ENCODE assay signal across 18 mouse cellular contexts in genomic region chr12:119398046-119398659, GRCm38 (mm10).
"Had no signal": no experiment of that assay in that cellular context is flagged by ENCODE, and none has a peak within 500 bp of the region (broad histone marks: within the 10 kb centered on the region; RNA-seq: fewer than 3 reads in every experiment).

No protein-coding gene starts in this region.

- H3K4me2 ChIP-seq: kidney, embryonic 15.5 days; limb, embryonic 13.5 days; liver, embryonic 13.5 days; midbrain, embryonic 12.5 days; midbrain, embryonic 15.5 days; neural tube, embryonic 13.5 days had no signal

- H3K27ac ChIP-seq: kidney, embryonic 15.5 days; limb, embryonic 10.5 days; limb, embryonic 13.5 days; liver, embryonic 13.5 days; macrophage; midbrain, embryonic 12.5 days; midbrain, embryonic 15.5 days; neural tube, embryonic 13.5 days had no signal

- ATAC-seq: midbrain, embryonic 15.5 days had no signal

- H3K4me3 ChIP-seq: kidney, embryonic 15.5 days; limb, embryonic 10.5 days; limb, embryonic 13.5 days; liver, embryonic 13.5 days; midbrain, embryonic 12.5 days; midbrain, embryonic 15.5 days; myocyte; neural tube, embryonic 13.5 days had no signal

- H3K4me1 ChIP-seq: kidney, embryonic 15.5 days; limb, embryonic 10.5 days; limb, embryonic 13.5 days; liver, embryonic 13.5 days; midbrain, embryonic 12.5 days; midbrain, embryonic 15.5 days; neural tube, embryonic 13.5 days had no signal

- H3K36me3 ChIP-seq: kidney, embryonic 15.5 days; limb, embryonic 10.5 days; limb, embryonic 13.5 days; liver, embryonic 13.5 days; midbrain, embryonic 12.5 days; midbrain, embryonic 15.5 days; neural tube, embryonic 13.5 days had no signal

- H3K27me3 ChIP-seq: kidney, embryonic 15.5 days; limb, embryonic 13.5 days; liver, embryonic 13.5 days; midbrain, embryonic 12.5 days; midbrain, embryonic 15.5 days; neural tube, embryonic 13.5 days had no signal

- H3K9me3 ChIP-seq: kidney, embryonic 15.5 days; limb, embryonic 10.5 days; limb, embryonic 13.5 days; liver, embryonic 13.5 days; midbrain, embryonic 12.5 days; midbrain, embryonic 15.5 days; neural tube, embryonic 13.5 days had no signal

- H3K9ac ChIP-seq: kidney, embryonic 15.5 days; limb, embryonic 13.5 days; liver, embryonic 13.5 days; midbrain, embryonic 12.5 days; midbrain, embryonic 15.5 days; neural tube, embryonic 13.5 days had no signal

- DNase-seq: kidney, adult 11 months; kidney, adult 8-10 months; kidney, postnatal 10 days; kidney, postnatal 36 days; liver; liver, embryonic 13.5 days; lung, adult 2 months; lung, postnatal 14 days; retina, postnatal 1 day; thymus, postnatal 25 days had no signal
